Mouse (Mus musculus): ENCODE data around the gene Arl6ip1.

- no peak for TF ChIP-seq TAL1 (conservative IDR thresholded peaks at IDR 0.05; ENCODE audit: low read depth, low read length)
- TF ChIP-seq CTCF (IDR thresholded peaks at IDR 0.05; ENCODE audit: low read depth, low read length): no peak
- TF ChIP-seq GATA1 (IDR thresholded peaks at IDR 0.05; ENCODE audit: borderline replicate concordance, low read length): no peak
- no peak for TF ChIP-seq POLR2AphosphoS5 (IDR thresholded peaks at IDR 0.05; ENCODE audit: insufficient replicate concordance, low read depth, low read length)
- no peak for TF ChIP-seq GATA2 (IDR thresholded peaks at IDR 0.05; ENCODE audit: borderline replicate concordance, low read depth, low read length)
Observed at GRCm38 (mm10) chr7:118123512-118124411, 5.7 kb downstream of the Arl6ip1 start.

All from G1E (cell line).